Mouse (Mus musculus): Measurements from ENCODE around the gene Slc44a2.

GRCm38 (mm10) chr9:21290589-21290988 lies 29.9 kb upstream of the Slc44a2 start:
- TF ChIP-seq EP300 (IDR thresholded peaks at IDR 0.05) (no peak), CTCF (IDR thresholded peaks at IDR 0.05) (no peak)

All from lung, postnatal 0 days (tissue).